Mouse (Mus musculus) urinary bladder, postnatal 4 days (tissue): ENCODE data around the gene Ttc19.

Experiments used
- DNase-seq, 2 experiments: peaks; one replicate each; pipeline ENCODE4 v3.0.0; 2021 to 2022; ENCODE audit warnings: low spot score in 2 of 2

Ttc19 gene

GRCm38 (mm10) chr11:62280675-62281600, at the start of gene Ttc19, which contains the start of gene Zswim7:
Ttc19 (plus strand) TSS chr11:62281473.
Zswim7 (minus strand) TSS chr11:62281375.
- DNase-seq = peak; percentile 91 to 95

DNA sequence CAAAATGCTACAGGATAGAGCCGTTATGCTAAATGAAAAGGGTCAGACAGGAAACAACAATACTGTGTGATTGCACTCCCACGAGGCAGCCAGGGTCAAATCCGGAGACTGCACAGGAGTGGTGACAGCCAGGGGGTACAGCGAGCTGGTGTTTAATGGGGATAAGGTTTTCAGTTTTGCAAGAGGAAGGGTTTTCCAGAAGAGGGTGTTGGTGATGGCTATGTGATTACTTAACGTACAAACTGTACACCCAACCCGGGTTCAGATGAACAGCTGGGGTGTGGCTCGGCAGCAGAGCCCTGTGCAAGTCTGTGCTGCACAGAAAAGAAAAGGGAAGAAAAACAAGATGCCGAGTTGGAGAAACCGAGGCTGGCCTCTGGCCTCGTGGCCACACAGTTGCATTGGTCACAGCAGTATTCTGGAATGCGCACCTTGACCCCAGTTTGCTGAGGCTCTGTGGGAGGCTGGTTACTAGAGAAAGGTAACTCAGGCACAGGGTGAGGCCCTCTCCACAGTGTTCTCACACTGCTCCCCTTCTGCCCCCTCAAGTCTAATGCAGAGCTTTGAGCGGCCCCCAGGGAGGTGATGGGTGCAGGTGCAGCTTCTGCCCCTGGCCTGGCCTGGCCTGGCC, 40.5 kb upstream of the Ttc19 start:
- no peak for DNase-seq

- DNase-seq = no peak
These were observed 37.4 kb upstream of the Ttc19 start for GRCm38 (mm10) chr11:62243871-62244270.

- no peak for DNase-seq
These were observed 36.8 kb upstream of the Ttc19 start for GRCm38 (mm10) chr11:62244471-62244870.

DNA sequence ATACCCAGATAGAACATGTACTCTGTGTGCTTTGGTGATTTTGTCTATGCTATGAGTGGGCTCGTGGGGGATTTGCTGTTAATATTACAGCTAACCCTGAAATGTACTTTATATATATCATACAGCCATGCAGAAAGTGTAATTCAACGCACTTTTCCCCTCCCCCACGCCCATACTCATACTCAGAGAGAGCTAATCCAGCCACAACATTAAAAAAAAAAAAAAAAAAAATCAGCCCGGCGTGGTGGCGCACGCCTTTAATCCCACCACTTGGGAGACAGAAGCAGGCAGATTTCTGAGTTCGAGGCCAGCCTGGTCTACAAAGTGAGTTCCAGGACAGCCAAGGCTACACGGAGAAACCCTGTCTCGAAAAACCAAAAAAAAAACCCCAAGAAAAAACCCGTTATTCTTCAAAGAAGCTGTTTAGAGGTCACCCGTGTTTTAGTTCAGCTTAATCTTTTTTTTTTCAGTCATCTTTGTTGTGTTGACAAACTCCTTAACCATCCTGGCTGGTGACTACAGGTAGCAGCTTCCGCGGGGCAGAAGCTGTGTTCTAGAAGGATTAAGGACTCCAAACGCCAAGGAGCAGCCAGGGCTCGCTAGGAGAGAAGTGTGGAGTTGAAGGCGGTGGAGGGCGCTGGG, 33.4 kb upstream of the Ttc19 start:
- no peak for DNase-seq

GRCm38 (mm10) chr11:62248401-62249244, 32.6 kb upstream of the Ttc19 start, which contains the start of gene Adora2b:
Adora2b (plus strand) TSS chr11:62248984.
- peak; percentile 65 to 71 for DNase-seq

DNA sequence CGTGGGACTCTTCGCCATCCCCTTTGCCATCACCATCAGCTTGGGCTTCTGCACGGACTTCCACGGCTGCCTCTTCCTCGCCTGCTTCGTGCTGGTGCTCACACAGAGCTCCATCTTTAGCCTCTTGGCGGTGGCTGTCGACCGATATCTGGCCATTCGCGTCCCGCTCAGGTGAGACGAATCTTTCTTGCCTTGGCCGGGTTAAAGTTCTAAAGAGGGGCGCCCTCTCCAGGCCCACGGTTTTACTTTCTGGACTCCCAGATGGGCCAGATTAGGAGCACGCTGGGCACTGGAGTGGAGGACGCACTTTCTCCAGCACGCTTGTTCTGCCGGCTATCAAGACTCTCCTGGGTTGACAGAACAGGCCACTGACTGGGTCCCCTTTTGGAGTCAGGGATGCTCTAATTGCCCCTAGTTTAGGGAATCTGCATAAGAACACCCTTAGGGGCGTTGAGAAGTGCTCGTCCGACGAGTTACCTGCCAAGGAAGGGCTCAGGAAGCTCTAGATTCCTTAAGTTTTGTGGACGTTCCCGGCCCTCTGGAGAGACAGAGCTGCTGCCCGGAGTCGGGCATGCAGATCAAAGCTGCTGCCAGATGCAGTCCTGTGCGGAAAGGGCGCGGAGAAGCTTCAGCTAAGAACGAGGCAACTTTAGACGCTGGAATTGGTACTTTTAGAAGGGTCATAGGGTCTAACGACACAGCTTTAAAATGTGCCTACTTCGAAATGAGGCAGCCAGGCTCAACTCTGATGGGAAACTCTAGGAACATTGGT, 31.8 kb upstream of the Ttc19 start:
- DNase-seq = peak in 1 of 2 experiments; percentile 24

DNA sequence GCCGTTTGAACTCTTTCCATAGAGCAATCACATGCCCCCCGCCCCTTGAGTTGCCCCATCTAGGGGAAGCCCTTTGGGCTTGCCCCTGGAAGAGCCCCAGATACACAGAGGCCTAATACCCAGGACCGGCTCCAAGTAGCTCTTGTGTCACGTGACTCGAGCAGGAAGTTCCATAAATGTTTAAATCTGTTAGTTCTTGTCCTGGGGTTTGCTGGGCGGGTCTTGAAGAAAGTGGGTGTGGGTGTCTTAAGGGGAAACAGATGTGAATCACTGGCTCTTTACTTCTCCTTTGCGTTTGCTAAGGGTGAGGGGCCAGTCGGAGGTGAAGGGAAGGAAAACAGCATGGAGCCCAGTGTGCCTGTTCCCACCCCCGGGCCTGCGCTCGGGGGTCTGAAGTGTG, 30.2 kb upstream of the Ttc19 start:
- peak in 1 of 2 experiments; percentile 30 for DNase-seq

GRCm38 (mm10) chr11:62253380-62253779, 27.9 kb upstream of the Ttc19 start:
- DNase-seq = no peak

GRCm38 (mm10) chr11:62259214-62259613, 22.1 kb upstream of the Ttc19 start:
- no peak for DNase-seq

DNA sequence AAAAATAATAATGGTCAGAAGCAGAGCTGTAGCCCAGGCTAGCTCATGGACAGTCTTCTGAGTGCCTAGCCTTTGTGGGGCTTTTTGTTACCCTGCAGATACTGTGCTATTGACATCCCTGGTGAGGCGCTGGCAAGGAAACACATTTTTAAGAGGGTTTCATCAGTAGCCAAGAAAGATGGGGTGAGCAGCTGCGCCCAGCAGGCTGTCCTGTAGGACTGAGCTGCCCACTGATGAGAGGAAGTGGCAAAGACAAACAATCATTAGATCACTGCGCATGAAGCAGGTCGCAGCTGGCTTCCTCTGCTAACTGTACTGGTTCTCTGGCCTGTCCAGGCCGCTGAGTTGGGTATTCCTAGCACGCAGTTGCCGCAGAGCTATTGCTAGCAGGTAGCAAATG, 17.7 kb upstream of the Ttc19 start:
- no peak for DNase-seq

- no peak for DNase-seq
These were observed 17.3 kb upstream of the Ttc19 start for GRCm38 (mm10) chr11:62264018-62264417.

- DNase-seq = no peak
These were observed 15.6 kb upstream of the Ttc19 start for GRCm38 (mm10) chr11:62265642-62266041.

GRCm38 (mm10) chr11:62266466-62267214, 14.6 kb upstream of the Ttc19 start:
- no peak for DNase-seq

DNA sequence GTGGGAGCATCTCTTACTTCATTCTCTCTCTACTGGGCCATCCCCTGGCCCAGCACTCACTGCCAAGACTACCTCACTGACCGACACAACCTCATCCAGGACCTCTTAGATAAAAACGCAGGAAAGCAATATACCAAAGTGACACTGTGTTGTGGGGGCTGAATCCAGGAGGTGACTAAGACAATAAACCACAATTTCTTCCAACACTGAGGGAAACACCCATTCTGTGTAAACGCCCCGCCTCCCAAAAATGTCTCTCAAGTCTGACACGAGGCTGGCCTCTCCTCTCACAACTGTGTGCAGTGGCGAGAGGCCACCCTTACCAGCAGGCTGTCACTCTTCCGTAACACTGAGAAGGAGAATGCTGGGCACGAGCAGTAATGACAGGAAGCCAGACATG, 12.9 kb upstream of the Ttc19 start:
- DNase-seq = no peak

GRCm38 (mm10) chr11:62269097-62269496, 12.2 kb upstream of the Ttc19 start:
- DNase-seq = no peak

DNA sequence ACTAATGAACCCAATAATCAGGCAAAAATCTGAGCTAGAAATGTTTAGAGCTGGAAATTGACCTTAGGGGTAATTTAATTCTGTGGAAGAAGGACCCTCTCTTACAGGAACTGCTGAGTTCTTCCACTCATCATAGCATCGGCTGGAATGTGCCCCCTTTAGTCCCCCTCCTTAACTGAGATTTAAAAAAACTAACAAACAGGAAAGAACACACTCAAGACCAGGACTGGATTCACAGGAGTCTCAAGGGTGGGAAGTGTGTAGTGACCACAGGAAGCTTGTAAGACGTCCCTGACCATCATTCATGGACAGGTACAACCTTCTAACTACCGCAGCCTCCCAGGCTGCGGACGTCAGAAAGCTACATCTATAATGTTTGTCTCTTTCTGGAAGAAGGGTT, 10.4 kb upstream of the Ttc19 start:
- DNase-seq = no peak

GRCm38 (mm10) chr11:62277086-62277485, 4.2 kb upstream of the Ttc19 start:
- DNase-seq = no peak

GRCm38 (mm10) chr11:62278027-62278426, 3.2 kb upstream of the Ttc19 start:
- DNase-seq = peak; percentile 52 to 78

GRCm38 (mm10) chr11:62281601-62281997, 326 bp downstream of the Ttc19 start:
- no peak for DNase-seq
